In the genomic region with DNA sequence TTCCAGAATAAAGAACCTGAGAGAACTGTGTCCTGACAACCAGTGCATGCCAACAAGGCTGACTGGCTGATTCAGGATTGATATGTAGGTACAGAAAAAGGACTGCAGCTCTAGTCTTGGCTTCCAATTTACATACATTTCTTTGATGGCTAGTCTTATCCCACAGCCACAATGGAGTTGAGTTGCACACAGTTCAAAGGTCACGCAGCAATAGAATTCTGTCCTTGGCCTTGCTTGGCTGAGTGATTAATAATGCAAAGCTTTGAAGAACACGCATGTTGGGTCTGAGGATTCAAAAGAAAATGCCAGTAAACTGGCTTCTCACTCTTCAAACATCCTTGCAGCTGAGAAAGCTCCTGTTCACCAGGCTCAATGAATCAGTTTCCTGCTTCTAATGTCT, we compare ENCODE assay signal across 13 mouse cellular contexts.
"Had no signal": no experiment of that assay in that cellular context is flagged by ENCODE, and none has a peak within 500 bp of the region (broad histone marks: within the 10 kb centered on the region; RNA-seq: fewer than 3 reads in every experiment).

No protein-coding gene starts in this region.

- H3K4me3 ChIP-seq: kidney, embryonic 15.5 days; layer of hippocampus, adult 2 months; left cerebral cortex, adult 2 months; liver, embryonic 13.5 days; midbrain, embryonic 15.5 days had no signal

- H3K36me3 ChIP-seq: kidney, embryonic 15.5 days; liver, embryonic 13.5 days; midbrain, embryonic 15.5 days had no signal

- H3K4me2 ChIP-seq: kidney, embryonic 15.5 days; liver, embryonic 13.5 days; midbrain, embryonic 15.5 days had no signal

- H3K27ac ChIP-seq: kidney, embryonic 15.5 days; layer of hippocampus, adult 2 months; left cerebral cortex, adult 2 months; liver, embryonic 13.5 days; midbrain, embryonic 15.5 days had no signal

- H3K4me1 ChIP-seq: kidney, embryonic 15.5 days; liver, embryonic 13.5 days; midbrain, embryonic 15.5 days had no signal

- H3K9me3 ChIP-seq: kidney, embryonic 15.5 days; liver, embryonic 13.5 days; midbrain, embryonic 15.5 days had no signal

- H3K9ac ChIP-seq: kidney, embryonic 15.5 days; liver, embryonic 13.5 days; midbrain, embryonic 15.5 days had no signal

- H3K27me3 ChIP-seq: kidney, embryonic 15.5 days; liver, embryonic 13.5 days; midbrain, embryonic 15.5 days had no signal

- DNase-seq: kidney, adult 8-10 months; kidney, postnatal 10 days; layer of hippocampus, postnatal 36 days; liver, embryonic 13.5 days; lung, adult 2 months; lung, postnatal 14 days; lung, postnatal 4 days; thymus, adult 18-20 months; thymus, postnatal 36 days had no signal

- ATAC-seq: midbrain, embryonic 15.5 days had no signal
